Mouse (Mus musculus) kidney, postnatal 4 days (tissue): Measurements from ENCODE around the gene Dscam.
A peak's percentile ranks its signal among the peaks of the same experiment; 100 is the strongest.

Source experiments
- DNase-seq, 2 experiments: peaks; one replicate each; pipeline ENCODE4 v3.0.0; 2021; ENCODE audit warnings: mixed read lengths in 2 of 2

Gene Dscam

GRCm38 (mm10) chr16:96700551-96700950, 470.0 kb downstream of the Dscam start:
- DNase-seq = no peak

GRCm38 (mm10) chr16:96695882-96696281, 474.7 kb downstream of the Dscam start:
- DNase-seq = no peak

GRCm38 (mm10) chr16:96691576-96691975, 479.0 kb downstream of the Dscam start:
- DNase-seq = no peak

- DNase-seq = no peak
Observed at GRCm38 (mm10) chr16:96690052-96690451, 480.5 kb downstream of the Dscam start.

- DNase-seq = no peak
Observed at GRCm38 (mm10) chr16:96689419-96689818, 481.1 kb downstream of the Dscam start.

- no peak for DNase-seq
Observed at GRCm38 (mm10) chr16:96685065-96685464, 485.5 kb downstream of the Dscam start.

GRCm38 (mm10) chr16:96684581-96684980, 486.0 kb downstream of the Dscam start:
- peak; percentile 74 to 77 for DNase-seq

- no peak for DNase-seq
Observed at GRCm38 (mm10) chr16:96682289-96682972, 488.1 kb downstream of the Dscam start.

GRCm38 (mm10) chr16:96679981-96680380, 490.6 kb downstream of the Dscam start:
- no peak for DNase-seq

- DNase-seq = no peak
Observed at GRCm38 (mm10) chr16:96677471-96677870, 493.1 kb downstream of the Dscam start.

GRCm38 (mm10) chr16:96676663-96677062, 493.9 kb downstream of the Dscam start:
- DNase-seq = no peak

- peak; percentile 10 to 22 for DNase-seq
Observed at GRCm38 (mm10) chr16:96673191-96673847, 497.2 kb downstream of the Dscam start.

- DNase-seq = peak; percentile 8 to 31
Observed at GRCm38 (mm10) chr16:96671603-96672374, 498.8 kb downstream of the Dscam start.

- DNase-seq = no peak
Observed at GRCm38 (mm10) chr16:96669706-96670105, 500.8 kb downstream of the Dscam start.

GRCm38 (mm10) chr16:96668478-96668877, 502.1 kb downstream of the Dscam start:
- DNase-seq = no peak

- DNase-seq = no peak
Observed at GRCm38 (mm10) chr16:96661073-96661472, 509.5 kb downstream of the Dscam start.

- DNase-seq = no peak
Observed at GRCm38 (mm10) chr16:96659275-96659674, 511.3 kb downstream of the Dscam start.

- DNase-seq = no peak
Observed at GRCm38 (mm10) chr16:96655548-96655947, 515.0 kb downstream of the Dscam start.

- DNase-seq = no peak
Observed at GRCm38 (mm10) chr16:96654054-96654453, 516.5 kb downstream of the Dscam start.

GRCm38 (mm10) chr16:96651444-96651843, 519.1 kb downstream of the Dscam start:
- no peak for DNase-seq

GRCm38 (mm10) chr16:96640101-96640500, 530.5 kb downstream of the Dscam start:
- DNase-seq = no peak

GRCm38 (mm10) chr16:96635916-96636315, 534.6 kb downstream of the Dscam start:
- DNase-seq = no peak

- no peak for DNase-seq
Observed at GRCm38 (mm10) chr16:96634791-96635143, 535.8 kb downstream of the Dscam start.
